Mouse (Mus musculus): Measurements from ENCODE around the gene Cst7. TPM values are rescaled to one million over a fixed set of nuclear protein-coding genes. Genes with fewer than 3 reads are reported as not detected.
A peak's percentile ranks its signal among the peaks of the same experiment; 100 is the strongest.
"Not testable (repeated sequence)": the region's sequence is repeated elsewhere in the genome, so short reads cannot be mapped to it uniquely, and the experiment has no call there.

The Cst7 gene
- not detected in 2 replicates for polyA plus RNA-seq (2012; ENCODE audit: insufficient read depth, insufficient read length, missing spikeins)

DNA sequence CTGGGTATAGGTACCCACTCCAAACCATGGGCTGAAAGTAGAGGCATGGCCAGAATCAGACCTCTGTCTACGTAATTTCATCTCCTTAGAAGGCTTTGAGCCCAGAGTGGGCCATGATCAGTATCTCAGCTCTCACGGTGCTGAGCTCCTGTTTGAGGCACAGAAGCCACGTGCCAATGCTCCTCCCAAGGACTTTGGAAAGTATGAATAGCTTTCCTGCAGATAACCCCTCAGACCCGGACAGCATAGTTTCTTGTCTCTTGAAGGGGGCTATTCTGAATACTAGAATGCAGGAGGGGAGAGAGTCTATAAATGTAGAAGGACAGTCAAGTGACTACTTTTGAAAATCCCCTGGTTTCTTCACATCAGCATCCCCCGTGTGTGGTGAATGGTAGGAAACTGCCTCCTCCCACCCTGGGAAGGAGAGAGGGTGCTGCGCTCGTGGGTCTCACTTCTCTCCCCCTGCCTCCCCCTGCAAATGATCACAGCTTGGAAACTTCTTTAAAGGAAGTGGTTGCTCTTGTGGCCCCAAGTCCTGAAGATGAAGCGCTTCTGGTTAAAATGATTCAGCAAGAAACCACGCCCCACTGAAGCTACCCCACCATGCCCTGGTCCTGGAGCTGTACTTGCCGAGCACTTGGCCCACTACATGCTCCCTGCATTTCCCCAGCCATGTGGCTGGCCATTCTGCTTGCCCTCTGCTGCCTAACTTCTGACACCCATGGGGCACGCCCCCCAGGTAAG, at the start of gene Cst7:
Gene Cst7 (plus strand): TSS at position 569 of the 744 bp plus-strand sequence.
- H3K27ac ChIP-seq (ENCODE audit: insufficient read depth, low read depth, low read length) = no peak within 1 kb of the TSS
- peak within 1 kb of the TSS; percentile 8; the same call in 1 of the 2 replicates for H3K4me3 ChIP-seq (ENCODE audit: insufficient read depth, low read length)
- H3K4me1 ChIP-seq (ENCODE audit: control insufficient read depth, insufficient read depth, low read length) = peaks cover 32% of the 10 kb centered on the region
- TF ChIP-seq POLR2A (IDR thresholded peaks at IDR 0.05; ENCODE audit: borderline replicate concordance, low read depth, low read length) (no peak), CTCF (IDR thresholded peaks at IDR 0.05; ENCODE audit: low read depth, low read length) (no peak)

- Histone ChIP-seq H3K27ac (ENCODE audit: insufficient read depth, low read depth, low read length) (no peak overlapping the region), H3K4me1 (ENCODE audit: control insufficient read depth, insufficient read depth, low read length) (no peaks in the 10 kb centered on the region), H3K4me3 (ENCODE audit: insufficient read depth, low read length) (no peak overlapping the region)
- TF ChIP-seq POLR2A (IDR thresholded peaks at IDR 0.05; ENCODE audit: borderline replicate concordance, low read depth, low read length) (no peak), CTCF (IDR thresholded peaks at IDR 0.05; ENCODE audit: low read depth, low read length) (no peak)
These were observed 44.5 kb upstream of the Cst7 start for GRCm38 (mm10) chr2:150525703-150526207.

DNA sequence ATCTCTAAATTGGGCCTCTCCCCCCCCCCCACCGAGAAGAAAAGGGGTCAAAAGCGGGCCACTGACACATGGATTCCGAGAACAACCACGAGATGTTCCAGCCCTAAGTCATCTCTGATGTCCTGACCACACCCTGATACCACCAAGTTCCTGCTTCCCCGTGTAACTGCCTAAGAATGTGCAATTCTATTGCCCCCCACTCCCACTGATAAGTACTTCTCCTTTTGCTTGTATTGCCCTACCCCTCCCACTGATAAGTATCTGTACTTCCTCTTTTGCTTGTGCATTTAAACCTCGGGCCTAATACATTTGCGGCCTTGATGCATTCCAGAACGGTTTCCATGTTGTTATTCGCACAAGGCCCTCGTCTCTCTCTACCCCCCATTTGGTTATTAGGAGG, 20.6 kb upstream of the Cst7 start:
- not testable (repeated sequence) for H3K4me1 ChIP-seq (ENCODE audit: control insufficient read depth, insufficient read depth, low read length); H3K27ac ChIP-seq (ENCODE audit: insufficient read depth, low read depth, low read length); H3K4me3 ChIP-seq (ENCODE audit: insufficient read depth, low read length)

- Histone ChIP-seq H3K4me3 (ENCODE audit: insufficient read depth, low read length) (no peak overlapping the region), H3K4me1 (ENCODE audit: control insufficient read depth, insufficient read depth, low read length) (no peaks in the 10 kb centered on the region), H3K27ac (ENCODE audit: insufficient read depth, low read depth, low read length) (no peak overlapping the region)
- TF ChIP-seq CTCF (IDR thresholded peaks at IDR 0.05; ENCODE audit: low read depth, low read length) (no peak), POLR2A (IDR thresholded peaks at IDR 0.05; ENCODE audit: borderline replicate concordance, low read depth, low read length) (no peak)
These were observed 11.6 kb upstream of the Cst7 start for GRCm38 (mm10) chr2:150558568-150558967.

DNA sequence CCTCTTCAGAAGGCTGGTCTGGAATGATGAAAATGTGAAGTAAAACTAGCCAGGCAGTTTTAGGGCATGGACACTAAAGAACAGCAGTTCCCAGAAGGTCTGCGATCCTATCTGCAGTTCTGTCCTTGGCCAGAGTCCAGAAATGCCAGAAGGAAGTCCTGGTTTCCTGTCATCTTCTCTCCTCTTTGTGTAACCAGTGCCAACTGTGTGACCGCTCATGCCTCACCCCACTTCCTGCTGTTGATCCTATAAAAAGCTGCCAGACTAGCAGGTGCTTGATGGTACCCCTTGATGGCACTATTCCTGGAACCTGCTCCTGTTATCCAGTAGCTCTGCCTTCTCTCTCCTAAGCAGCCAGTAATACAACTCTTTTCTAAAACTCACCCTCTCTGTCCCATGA, 3.2 kb upstream of the Cst7 start:
- Histone ChIP-seq H3K4me1 (ENCODE audit: control insufficient read depth, insufficient read depth, low read length) (peaks cover 32% of the 10 kb centered on the region), H3K27ac (ENCODE audit: insufficient read depth, low read depth, low read length) (peak overlapping the region; percentile 37), H3K4me3 (ENCODE audit: insufficient read depth, low read length) (no peak overlapping the region)
- no peak for TF ChIP-seq CTCF (IDR thresholded peaks at IDR 0.05; ENCODE audit: low read depth, low read length)
- no peak for TF ChIP-seq POLR2A (IDR thresholded peaks at IDR 0.05; ENCODE audit: borderline replicate concordance, low read depth, low read length)

DNA sequence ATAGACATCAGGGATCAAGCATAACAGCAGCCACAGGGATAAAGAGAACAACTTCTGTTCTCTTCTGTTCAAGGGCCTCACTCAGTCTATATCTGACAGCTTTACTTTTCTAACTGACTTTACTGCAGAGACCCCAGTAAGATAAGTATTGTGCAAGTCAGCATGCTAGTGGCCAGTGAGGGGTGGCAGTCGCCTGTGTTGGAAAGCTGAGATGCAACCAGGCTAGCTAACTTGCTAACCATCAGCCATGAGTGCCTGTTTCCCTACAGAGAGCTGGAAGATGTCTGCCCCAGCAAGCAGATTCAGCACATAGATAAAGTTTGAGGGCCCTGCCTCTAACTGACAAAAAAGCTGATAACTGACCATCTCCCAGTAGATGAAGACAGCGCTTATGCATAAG, 546 bp downstream of the Cst7 start:
- H3K4me3 ChIP-seq (ENCODE audit: insufficient read depth, low read length) = no peak overlapping the region
- TF ChIP-seq POLR2A (IDR thresholded peaks at IDR 0.05; ENCODE audit: borderline replicate concordance, low read depth, low read length) = no peak
- TF ChIP-seq CTCF (IDR thresholded peaks at IDR 0.05; ENCODE audit: low read depth, low read length) = no peak
- peaks cover 32% of the 10 kb centered on the region for H3K4me1 ChIP-seq (ENCODE audit: control insufficient read depth, insufficient read depth, low read length)
- H3K27ac ChIP-seq (ENCODE audit: insufficient read depth, low read depth, low read length) = no peak overlapping the region

DNA sequence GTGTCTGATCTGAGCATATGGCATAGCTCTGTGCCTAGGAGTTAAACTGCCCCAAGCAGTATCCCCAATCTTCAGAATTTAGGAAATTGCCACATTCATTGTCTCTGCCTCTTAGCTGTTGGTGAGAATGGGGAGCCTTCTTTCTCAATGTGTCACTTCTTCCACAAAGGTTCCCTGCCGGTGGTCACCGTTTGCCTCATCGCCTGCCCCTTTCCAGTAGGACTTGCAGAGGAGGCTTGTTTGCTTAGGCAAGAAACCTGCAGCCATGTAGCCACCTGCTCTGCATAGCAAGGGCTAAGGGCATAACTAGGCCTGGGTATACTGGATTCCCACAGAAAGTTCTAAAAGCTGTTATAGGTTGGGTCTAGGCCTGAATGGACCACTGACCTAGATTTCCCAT, 2.2 kb downstream of the Cst7 start:
- TF ChIP-seq CTCF (IDR thresholded peaks at IDR 0.05; ENCODE audit: low read depth, low read length) = no peak
- no peak for TF ChIP-seq POLR2A (IDR thresholded peaks at IDR 0.05; ENCODE audit: borderline replicate concordance, low read depth, low read length)
- peaks cover 18% of the 10 kb centered on the region for H3K4me1 ChIP-seq (ENCODE audit: control insufficient read depth, insufficient read depth, low read length)
- no peak overlapping the region for H3K4me3 ChIP-seq (ENCODE audit: insufficient read depth, low read length)
- H3K27ac ChIP-seq (ENCODE audit: insufficient read depth, low read depth, low read length) = no peak overlapping the region

GRCm38 (mm10) chr2:150576256-150576655, 6.0 kb downstream of the Cst7 start:
- TF ChIP-seq CTCF (IDR thresholded peaks at IDR 0.05; ENCODE audit: low read depth, low read length) (no peak), POLR2A (IDR thresholded peaks at IDR 0.05; ENCODE audit: borderline replicate concordance, low read depth, low read length) (no peak)
- H3K27ac ChIP-seq (ENCODE audit: insufficient read depth, low read depth, low read length) = no peak overlapping the region
- H3K4me1 ChIP-seq (ENCODE audit: control insufficient read depth, insufficient read depth, low read length) = no peaks in the 10 kb centered on the region
- no peak overlapping the region for H3K4me3 ChIP-seq (ENCODE audit: insufficient read depth, low read length)

GRCm38 (mm10) chr2:150578603-150579002, 8.4 kb downstream of the Cst7 start:
- no peak overlapping the region for H3K4me3 ChIP-seq (ENCODE audit: insufficient read depth, low read length)
- no peak for TF ChIP-seq CTCF (IDR thresholded peaks at IDR 0.05; ENCODE audit: low read depth, low read length)
- TF ChIP-seq POLR2A (IDR thresholded peaks at IDR 0.05; ENCODE audit: borderline replicate concordance, low read depth, low read length) = no peak
- no peaks in the 10 kb centered on the region for H3K4me1 ChIP-seq (ENCODE audit: control insufficient read depth, insufficient read depth, low read length)
- H3K27ac ChIP-seq (ENCODE audit: insufficient read depth, low read depth, low read length) = no peak overlapping the region

GRCm38 (mm10) chr2:150579628-150580027, 9.4 kb downstream of the Cst7 start:
- Histone ChIP-seq H3K4me3 (ENCODE audit: insufficient read depth, low read length) (no peak overlapping the region), H3K27ac (ENCODE audit: insufficient read depth, low read depth, low read length) (no peak overlapping the region), H3K4me1 (ENCODE audit: control insufficient read depth, insufficient read depth, low read length) (no peaks in the 10 kb centered on the region)
- no peak for TF ChIP-seq POLR2A (IDR thresholded peaks at IDR 0.05; ENCODE audit: borderline replicate concordance, low read depth, low read length)
- no peak for TF ChIP-seq CTCF (IDR thresholded peaks at IDR 0.05; ENCODE audit: low read depth, low read length)
